Mouse (Mus musculus): ENCODE data around the gene Ralgapa1. TPM values are rescaled to one million over a fixed set of nuclear protein-coding genes. Genes with fewer than 3 reads are reported as not detected.
"Not testable (repeated sequence)": the region's sequence is repeated elsewhere in the genome, so short reads cannot be mapped to it uniquely, and the experiment has no call there.

Ralgapa1 gene
- polyA plus RNA-seq, 1 experiment from 2014 or later: 21.1 TPM

DNA sequence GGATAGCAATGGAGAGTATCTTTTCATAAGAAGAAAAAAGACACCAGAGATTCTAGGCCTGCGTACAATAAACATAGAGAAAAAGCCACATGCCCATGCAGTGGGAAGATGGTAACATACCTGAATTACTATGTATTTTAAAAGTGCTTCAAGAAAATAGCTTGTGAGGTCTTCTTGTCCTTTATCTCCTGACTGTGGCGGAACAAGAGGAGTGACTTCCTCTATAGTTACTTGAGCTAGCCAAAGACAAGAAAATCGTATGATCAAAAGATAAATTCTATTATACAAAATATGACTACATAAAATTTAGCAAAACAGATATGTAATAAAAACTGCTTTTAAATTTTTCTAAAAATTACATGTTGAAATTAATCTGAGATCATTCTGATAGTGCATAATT lies 38.3 kb downstream of the Ralgapa1 start:
- Histone ChIP-seq H3K4me1 (ENCODE audit: control insufficient read depth, insufficient read depth, low read depth, low read length) (no peaks in the 10 kb centered on the region), H3K27ac (ENCODE audit: low read depth, low read length) (no peak overlapping the region), H3K9me3 (ENCODE audit: control insufficient read depth, low read length) (no peaks in the 10 kb centered on the region), H3K27me3 (replicated peaks; ENCODE audit: control insufficient read depth, insufficient read depth, low read length) (no peaks in the 10 kb centered on the region), H3K9ac (ENCODE audit: low read depth, low read length) (no peak overlapping the region), H3K4me3 (ENCODE audit: low read length) (no peak overlapping the region), H3K4me2 (ENCODE audit: low read length) (no peak overlapping the region), H3K36me3 (ENCODE audit: control insufficient read depth, insufficient read depth, low read length) (peaks cover 10% of the 10 kb centered on the region; the same call in 1 of the 2 replicates)
- WGBS: 97% methylated on average over 3 of the region's 3 CpGs
- no peak for ATAC-seq

DNA sequence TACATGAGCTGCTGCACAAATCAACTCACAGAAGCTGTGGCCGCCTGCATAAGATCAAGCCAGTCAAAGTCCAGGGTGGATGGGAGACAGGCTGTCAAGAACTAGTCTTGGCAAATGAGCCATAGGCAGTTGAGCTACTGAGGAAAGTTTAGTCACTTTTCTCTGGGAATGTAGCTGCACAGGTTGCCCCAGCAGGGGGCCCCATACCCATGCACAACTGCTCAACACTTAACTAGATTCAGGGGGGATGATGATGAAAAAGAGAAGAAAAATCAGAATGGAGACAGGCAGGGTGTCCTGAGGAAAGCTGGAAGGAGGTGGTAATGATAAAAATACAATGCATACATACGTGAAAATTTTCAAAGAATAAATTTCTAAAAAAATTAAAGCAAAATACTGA lies 42.7 kb downstream of the Ralgapa1 start:
- ATAC-seq: no peak
- Histone ChIP-seq H3K4me1 (ENCODE audit: control insufficient read depth, insufficient read depth, low read depth, low read length) (no peaks in the 10 kb centered on the region), H3K9ac (ENCODE audit: low read depth, low read length) (no peak overlapping the region), H3K4me2 (ENCODE audit: low read length) (no peak overlapping the region), H3K9me3 (ENCODE audit: control insufficient read depth, low read length) (no peaks in the 10 kb centered on the region), H3K4me3 (ENCODE audit: low read length) (no peak overlapping the region), H3K36me3 (ENCODE audit: control insufficient read depth, insufficient read depth, low read length) (peaks cover 13% of the 10 kb centered on the region; the same call in 1 of the 2 replicates), H3K27me3 (replicated peaks; ENCODE audit: control insufficient read depth, insufficient read depth, low read length) (no peaks in the 10 kb centered on the region), H3K27ac (ENCODE audit: low read depth, low read length) (no peak overlapping the region)
- 98% methylated on average over 2 of the region's 2 CpGs for WGBS

DNA sequence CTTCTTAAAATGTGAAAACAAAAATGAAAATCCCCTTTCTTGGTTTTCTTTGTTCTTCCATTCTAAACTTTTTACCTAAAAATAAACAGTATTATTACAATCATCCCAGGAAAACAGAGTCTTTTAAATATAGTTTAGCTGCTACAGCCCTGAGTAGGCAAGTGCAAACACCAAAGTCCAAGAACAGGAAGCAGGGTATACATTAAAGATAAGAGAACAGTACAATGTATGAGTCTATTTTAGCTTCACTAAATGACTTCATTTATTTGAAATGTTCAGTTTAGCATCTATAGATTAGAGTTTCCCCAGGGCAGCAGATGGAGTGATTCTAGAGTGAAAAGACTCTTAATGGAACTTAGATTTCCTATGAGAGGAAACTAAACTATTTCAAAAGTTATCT lies 43.6 kb downstream of the Ralgapa1 start:
- Histone ChIP-seq H3K27me3 (replicated peaks; ENCODE audit: control insufficient read depth, insufficient read depth, low read length) (no peaks in the 10 kb centered on the region), H3K4me1 (ENCODE audit: control insufficient read depth, insufficient read depth, low read depth, low read length) (no peaks in the 10 kb centered on the region)
- ATAC-seq: no peak

DNA sequence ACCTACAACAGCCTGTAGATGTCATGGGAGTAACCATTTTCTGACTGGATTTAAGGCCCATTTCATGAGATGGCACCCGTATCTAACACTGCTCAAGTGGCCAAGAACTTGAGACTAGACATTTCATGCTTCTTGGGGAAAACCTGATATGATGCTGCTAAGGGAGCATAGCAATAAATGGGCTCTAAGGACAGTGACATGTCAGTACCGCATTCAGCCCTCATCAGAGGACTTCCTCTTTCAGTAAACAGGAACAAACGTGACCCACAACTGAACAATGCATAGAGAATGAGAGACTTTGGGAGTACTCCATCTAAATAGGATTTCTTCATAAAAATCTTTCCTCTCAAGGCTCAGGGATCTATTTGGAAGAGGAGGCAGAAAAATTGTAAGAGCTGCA lies 46.7 kb downstream of the Ralgapa1 start:
- no peak overlapping the region for H3K4me3 ChIP-seq (ENCODE audit: low read length)
- no peak overlapping the region for H3K9ac ChIP-seq (ENCODE audit: low read depth, low read length)
- H3K9me3 ChIP-seq (ENCODE audit: control insufficient read depth, low read length): no peaks in the 10 kb centered on the region
- WGBS: 92% methylated on average over 3 of the region's 3 CpGs
- ATAC-seq: no peak
- H3K4me1 ChIP-seq (ENCODE audit: control insufficient read depth, insufficient read depth, low read depth, low read length): no peaks in the 10 kb centered on the region
- no peak overlapping the region for H3K4me2 ChIP-seq (ENCODE audit: low read length)
- no peak overlapping the region for H3K27ac ChIP-seq (ENCODE audit: low read depth, low read length)
- H3K27me3 ChIP-seq (replicated peaks; ENCODE audit: control insufficient read depth, insufficient read depth, low read length): no peaks in the 10 kb centered on the region
- H3K36me3 ChIP-seq (ENCODE audit: control insufficient read depth, insufficient read depth, low read length): peaks cover 13% of the 10 kb centered on the region

More for the DNA sequence above, 43.6 kb downstream of the Ralgapa1 start:
- no peak overlapping the region for H3K4me3 ChIP-seq (ENCODE audit: low read length)
- no peak overlapping the region for H3K9ac ChIP-seq (ENCODE audit: low read depth, low read length)
- peaks cover 13% of the 10 kb centered on the region; the same call in 1 of the 2 replicates for H3K36me3 ChIP-seq (ENCODE audit: control insufficient read depth, insufficient read depth, low read length)
- H3K27ac ChIP-seq (ENCODE audit: low read depth, low read length): no peak overlapping the region
- no peaks in the 10 kb centered on the region for H3K9me3 ChIP-seq (ENCODE audit: control insufficient read depth, low read length)
- H3K4me2 ChIP-seq (ENCODE audit: low read length): no peak overlapping the region

DNA sequence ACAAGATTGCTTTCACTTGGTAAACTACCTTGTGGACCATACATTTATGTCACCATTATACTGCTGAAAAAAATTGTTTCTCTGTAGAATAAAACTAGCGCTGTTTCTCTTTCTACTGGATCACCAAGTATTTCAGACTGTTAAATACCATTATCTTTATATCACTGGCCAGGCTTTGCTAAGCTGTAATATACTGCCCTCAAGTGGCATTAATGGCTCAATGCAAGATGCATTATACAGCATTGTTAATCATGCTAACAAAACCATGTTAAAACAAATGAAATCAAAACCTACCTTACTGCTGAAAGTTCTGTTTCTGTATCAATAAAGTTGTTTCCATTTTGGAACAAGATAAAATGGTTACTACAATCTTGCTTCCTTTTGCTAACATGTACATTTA lies 100.6 kb downstream of the Ralgapa1 start:
- Histone ChIP-seq H3K36me3 (ENCODE audit: control insufficient read depth, insufficient read depth, low read length) (peaks cover 29% of the 10 kb centered on the region), H3K4me3 (ENCODE audit: low read length) (no peak overlapping the region), H3K4me2 (ENCODE audit: low read length) (no peak overlapping the region), H3K27ac (ENCODE audit: low read depth, low read length) (no peak overlapping the region), H3K27me3 (replicated peaks; ENCODE audit: control insufficient read depth, insufficient read depth, low read length) (no peaks in the 10 kb centered on the region), H3K9me3 (ENCODE audit: control insufficient read depth, low read length) (no peaks in the 10 kb centered on the region), H3K9ac (ENCODE audit: low read depth, low read length) (no peak overlapping the region), H3K4me1 (ENCODE audit: control insufficient read depth, insufficient read depth, low read depth, low read length) (no peaks in the 10 kb centered on the region)
- 66% methylated on average over 1 of the region's 1 CpGs for WGBS
- ATAC-seq: no peak

DNA sequence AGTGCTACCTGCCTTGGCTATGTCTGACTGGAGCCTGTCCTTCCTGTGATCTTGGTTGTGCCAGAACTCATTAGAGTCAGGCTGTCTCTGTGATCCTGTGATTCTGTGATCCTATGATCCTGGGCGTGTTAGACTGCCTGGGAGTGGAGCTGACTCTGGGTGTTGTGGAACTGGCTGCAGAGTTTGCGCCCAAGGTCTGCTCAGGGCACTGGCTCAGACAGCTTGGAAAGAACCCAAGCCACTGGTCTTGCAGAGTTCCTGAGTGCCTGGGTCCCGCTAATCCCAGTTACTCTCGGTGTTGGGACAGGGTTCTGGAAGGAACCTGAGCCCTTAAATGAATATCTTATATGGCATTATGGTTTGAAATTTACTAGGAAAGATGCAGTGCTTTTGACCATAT lies 115.1 kb downstream of the Ralgapa1 start:
- H3K4me2 ChIP-seq (ENCODE audit: low read length): no peak overlapping the region
- ATAC-seq: no peak
- no peak overlapping the region for H3K4me3 ChIP-seq (ENCODE audit: low read length)
- H3K9ac ChIP-seq (ENCODE audit: low read depth, low read length): no peak overlapping the region
- no peaks in the 10 kb centered on the region for H3K27me3 ChIP-seq (replicated peaks; ENCODE audit: control insufficient read depth, insufficient read depth, low read length)
- H3K9me3 ChIP-seq (ENCODE audit: control insufficient read depth, low read length): no peaks in the 10 kb centered on the region
- no peaks in the 10 kb centered on the region for H3K4me1 ChIP-seq (ENCODE audit: control insufficient read depth, insufficient read depth, low read depth, low read length)
- H3K36me3 ChIP-seq (ENCODE audit: control insufficient read depth, insufficient read depth, low read length): peaks cover 15% of the 10 kb centered on the region
- WGBS: 99% methylated on average over 4 of the region's 4 CpGs
- H3K27ac ChIP-seq (ENCODE audit: low read depth, low read length): no peak overlapping the region

DNA sequence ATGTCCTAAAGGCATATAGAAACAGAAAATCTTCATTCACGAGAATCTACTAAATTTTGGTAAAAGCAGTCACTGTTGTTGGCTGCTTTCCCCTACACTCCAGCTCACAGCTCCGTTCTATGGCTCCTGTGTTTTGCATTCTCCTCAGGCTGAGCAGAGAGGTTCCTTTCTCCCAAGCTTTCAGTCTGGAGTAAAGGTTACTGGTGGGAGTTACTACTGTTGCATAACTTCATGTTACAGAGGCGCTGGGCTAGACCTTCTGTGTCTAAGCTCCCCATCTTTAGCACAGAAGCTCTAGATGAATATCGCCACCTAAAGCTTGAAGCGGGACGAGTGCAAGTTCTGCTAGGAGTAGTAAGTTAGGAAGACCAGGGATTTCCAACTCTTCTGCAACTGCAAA lies 154.3 kb downstream of the Ralgapa1 start:
- Histone ChIP-seq H3K27me3 (replicated peaks; ENCODE audit: control insufficient read depth, insufficient read depth, low read length) (no peaks in the 10 kb centered on the region), H3K4me2 (ENCODE audit: low read length) (no peak overlapping the region), H3K9me3 (ENCODE audit: control insufficient read depth, low read length) (no peaks in the 10 kb centered on the region), H3K36me3 (ENCODE audit: control insufficient read depth, insufficient read depth, low read length) (peaks cover 3% of the 10 kb centered on the region; the same call in 1 of the 2 replicates), H3K27ac (ENCODE audit: low read depth, low read length) (no peak overlapping the region), H3K4me3 (ENCODE audit: low read length) (no peak overlapping the region), H3K4me1 (ENCODE audit: control insufficient read depth, insufficient read depth, low read depth, low read length) (no peaks in the 10 kb centered on the region), H3K9ac (ENCODE audit: low read depth, low read length) (no peak overlapping the region)
- no peak for ATAC-seq
- WGBS: 90% methylated on average over 6 of the region's 6 CpGs

DNA sequence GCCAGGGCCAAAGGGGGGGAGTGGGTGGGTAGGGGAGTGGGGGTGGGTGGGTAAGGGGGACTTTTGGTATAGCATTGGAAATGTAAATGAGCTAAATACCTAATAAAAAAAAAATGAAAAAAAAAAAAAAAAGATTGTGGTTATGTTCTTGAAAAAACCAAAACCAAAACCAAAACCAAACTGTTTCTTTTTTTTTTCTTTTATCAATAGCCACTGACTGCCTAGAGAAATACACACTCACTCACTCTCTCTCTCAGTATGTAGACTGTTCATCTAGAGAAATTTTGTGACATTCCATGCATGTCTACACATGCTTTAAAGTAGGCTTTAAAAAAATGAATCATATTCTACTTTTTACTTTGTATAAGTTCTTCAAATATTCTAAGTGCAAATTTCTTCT lies 157.8 kb downstream of the Ralgapa1 start:
- H3K36me3 ChIP-seq (ENCODE audit: control insufficient read depth, insufficient read depth, low read length); H3K9ac ChIP-seq (ENCODE audit: low read depth, low read length); H3K27me3 ChIP-seq (replicated peaks; ENCODE audit: control insufficient read depth, insufficient read depth, low read length); H3K27ac ChIP-seq (ENCODE audit: low read depth, low read length); H3K4me2 ChIP-seq (ENCODE audit: low read length); ATAC-seq; H3K9me3 ChIP-seq (ENCODE audit: control insufficient read depth, low read length); H3K4me1 ChIP-seq (ENCODE audit: control insufficient read depth, insufficient read depth, low read depth, low read length); H3K4me3 ChIP-seq (ENCODE audit: low read length): not testable (repeated sequence)

DNA sequence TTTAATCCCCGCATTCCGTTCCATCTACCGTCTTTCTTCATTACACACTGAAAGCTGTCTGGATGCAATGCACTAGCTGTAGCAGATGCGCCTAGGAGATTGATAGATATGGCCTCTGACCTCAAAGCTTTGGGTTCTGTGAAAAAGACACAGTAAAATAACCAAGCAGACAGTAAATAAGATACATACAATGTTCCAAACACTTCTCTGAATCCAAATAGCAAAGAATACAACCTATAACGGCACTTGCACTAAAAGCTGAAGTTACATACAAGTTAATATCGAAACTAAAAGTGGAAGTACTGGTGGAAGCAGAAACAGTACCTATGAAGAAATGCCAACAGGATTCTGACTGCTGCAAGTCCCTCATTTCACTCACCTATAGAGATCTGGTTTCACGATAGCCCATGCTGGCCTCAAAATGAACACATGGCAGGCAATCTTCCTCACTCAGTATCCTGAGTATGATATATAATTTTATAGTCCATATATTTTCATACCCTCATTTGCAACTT lies 172.9 kb downstream of the Ralgapa1 start:
- no peaks in the 10 kb centered on the region for H3K36me3 ChIP-seq (ENCODE audit: control insufficient read depth, insufficient read depth, low read length)
- ATAC-seq: no peak
- 94% methylated on average over 7 of the region's 7 CpGs for WGBS
- no peaks in the 10 kb centered on the region for H3K4me1 ChIP-seq (ENCODE audit: control insufficient read depth, insufficient read depth, low read depth, low read length)
- H3K27ac ChIP-seq (ENCODE audit: low read depth, low read length): no peak overlapping the region
- H3K9me3 ChIP-seq (ENCODE audit: control insufficient read depth, low read length): no peaks in the 10 kb centered on the region
- no peak overlapping the region for H3K4me3 ChIP-seq (ENCODE audit: low read length)
- no peak overlapping the region for H3K4me2 ChIP-seq (ENCODE audit: low read length)
- H3K27me3 ChIP-seq (replicated peaks; ENCODE audit: control insufficient read depth, insufficient read depth, low read length): no peaks in the 10 kb centered on the region
- H3K9ac ChIP-seq (ENCODE audit: low read depth, low read length): no peak overlapping the region

DNA sequence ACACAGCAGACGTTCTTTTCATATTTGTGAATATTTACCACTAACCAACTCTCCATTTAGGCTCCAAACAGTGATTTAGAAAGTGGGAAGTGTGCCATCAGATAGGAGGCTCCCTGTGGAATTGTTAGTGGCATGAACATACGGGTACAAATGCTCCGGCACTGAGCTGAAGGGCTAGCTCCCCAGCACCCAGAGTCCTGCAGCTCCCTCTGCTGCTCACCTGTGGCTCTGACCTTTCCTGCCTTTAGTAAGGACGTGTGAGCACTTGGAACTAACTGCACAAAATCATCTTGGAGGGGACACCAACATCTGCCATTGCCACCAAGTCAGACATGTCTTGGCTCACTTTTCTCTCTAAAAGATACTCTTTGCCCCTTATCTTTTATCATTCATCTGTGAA lies 194.3 kb downstream of the Ralgapa1 start:
- no peaks in the 10 kb centered on the region for H3K36me3 ChIP-seq (ENCODE audit: control insufficient read depth, insufficient read depth, low read length)
- H3K4me3 ChIP-seq (ENCODE audit: low read length): no peak overlapping the region
- WGBS: 35% methylated on average over 4 of the region's 4 CpGs
- no peaks in the 10 kb centered on the region for H3K9me3 ChIP-seq (ENCODE audit: control insufficient read depth, low read length)
- no peaks in the 10 kb centered on the region for H3K27me3 ChIP-seq (replicated peaks; ENCODE audit: control insufficient read depth, insufficient read depth, low read length)
- no peak overlapping the region for H3K4me2 ChIP-seq (ENCODE audit: low read length)
- H3K4me1 ChIP-seq (ENCODE audit: control insufficient read depth, insufficient read depth, low read depth, low read length): peaks cover 6% of the 10 kb centered on the region
- no peak for ATAC-seq
- no peak overlapping the region for H3K27ac ChIP-seq (ENCODE audit: low read depth, low read length)
- no peak overlapping the region for H3K9ac ChIP-seq (ENCODE audit: low read depth, low read length)

Measured in hindbrain, embryonic 16.5 days (tissue).